Mouse (Mus musculus) hindbrain, embryonic 10.5 days (tissue): ENCODE data around the gene Shc3. TPM values are rescaled to one million over a fixed set of nuclear protein-coding genes. Genes with fewer than 3 reads are reported as not detected.
A peak's percentile ranks its signal among the peaks of the same experiment; 100 is the strongest.

Experiments
- DNase-seq: peaks from one replicate; pipeline ENCODE4 v3.0.0-alpha.2; 2017; ENCODE audit warnings: low spot score
- H3K27ac ChIP-seq: fragments of 300-500 bp; sonication (generic); 2 replicates; pipeline ENCODE4 v1.5.1; 2016; ENCODE audit warnings: mild to moderate bottlenecking, moderate library complexity
- H3K27me3 ChIP-seq: fragments of 300-500 bp; sonication (generic); 2 replicates; pipeline ENCODE4 v1.6.1; 2016; ENCODE audit warnings: mild to moderate bottlenecking; ENCODE audit not compliant: poor library complexity, insufficient read depth, severe bottlenecking
- H3K36me3 ChIP-seq: fragments of 300-500 bp; sonication (generic); 2 replicates; pipeline ENCODE4 v1.6.1; 2016; ENCODE audit warnings: mild to moderate bottlenecking, moderate library complexity
- H3K4me1 ChIP-seq: fragments of 300-500 bp; sonication (generic); replicated peaks from 2 replicates; pipeline ENCODE4 v1.6.1; 2016; ENCODE audit warnings: mild to moderate bottlenecking
- H3K4me3 ChIP-seq: fragments of 300-500 bp; sonication (generic); 2 replicates; pipeline ENCODE4 v1.5.1; 2016; ENCODE audit warnings: mild to moderate bottlenecking, moderate library complexity
- H3K9me3 ChIP-seq: fragments of 300-500 bp; sonication (generic); 2 replicates; pipeline ENCODE4 v1.6.1; 2016; ENCODE audit warnings: mild to moderate bottlenecking, moderate library complexity
- WGBS: fragments of 180-500 bp; shearing (Covaris S2); methylation state at CpG from one replicate; pipeline ENCODE4 v1.1.7; 2016; 5-methylcytosine and 5-hydroxymethylcytosine counted together
- polyA plus RNA-seq: library from polyadenylated mRNA; unstranded; fragments of >200 nt; fragmentation: Nextera tagmentation; extraction: Ambion mirVana; gene quantifications from 2 replicates; pipeline ENCODE4 v1.2.1, GENCODE M21; 2016

Shc3 gene
- polyA plus RNA-seq, 1 experiment from 2014 or later, result 3.2 TPM

- H3K4me3 ChIP-seq, result peak overlapping the region; percentile 39; the same call in 1 of the 2 replicates
- peaks cover 13% of the 10 kb centered on the region for H3K9me3 ChIP-seq
- H3K4me1 ChIP-seq, result peaks cover 27% of the 10 kb centered on the region
- DNase-seq, result no peak
- peak overlapping the region; percentile 89 for H3K27ac ChIP-seq
- H3K27me3 ChIP-seq, result no peaks in the 10 kb centered on the region
- WGBS, result 79% methylated on average over 19 of the region's 19 CpGs
- H3K36me3 ChIP-seq, result peaks cover 28% of the 10 kb centered on the region
These were observed 150.2 kb downstream of the Shc3 start for GRCm38 (mm10) chr13:51418942-51419451.

GRCm38 (mm10) chr13:51418268-51418941, 150.8 kb downstream of the Shc3 start:
- peaks cover 31% of the 10 kb centered on the region for H3K36me3 ChIP-seq
- peak overlapping the region; percentile 39 for H3K4me3 ChIP-seq
- H3K27me3 ChIP-seq, result no peaks in the 10 kb centered on the region
- H3K9me3 ChIP-seq, result peaks cover 13% of the 10 kb centered on the region
- peak; percentile 95 for DNase-seq
- H3K4me1 ChIP-seq, result peaks cover 27% of the 10 kb centered on the region
- 9% methylated on average over 20 of the region's 20 CpGs for WGBS
- peak overlapping the region; percentile 89 for H3K27ac ChIP-seq

GRCm38 (mm10) chr13:51417796-51418195, 151.4 kb downstream of the Shc3 start:
- H3K36me3 ChIP-seq, result peaks cover 31% of the 10 kb centered on the region
- H3K4me3 ChIP-seq, result peak overlapping the region; percentile 39
- H3K27me3 ChIP-seq, result no peaks in the 10 kb centered on the region
- H3K4me1 ChIP-seq, result peaks cover 31% of the 10 kb centered on the region
- WGBS, result 62% methylated on average over 6 of the region's 6 CpGs
- DNase-seq, result no peak
- peak overlapping the region; percentile 89 for H3K27ac ChIP-seq
- H3K9me3 ChIP-seq, result peaks cover 13% of the 10 kb centered on the region

DNA sequence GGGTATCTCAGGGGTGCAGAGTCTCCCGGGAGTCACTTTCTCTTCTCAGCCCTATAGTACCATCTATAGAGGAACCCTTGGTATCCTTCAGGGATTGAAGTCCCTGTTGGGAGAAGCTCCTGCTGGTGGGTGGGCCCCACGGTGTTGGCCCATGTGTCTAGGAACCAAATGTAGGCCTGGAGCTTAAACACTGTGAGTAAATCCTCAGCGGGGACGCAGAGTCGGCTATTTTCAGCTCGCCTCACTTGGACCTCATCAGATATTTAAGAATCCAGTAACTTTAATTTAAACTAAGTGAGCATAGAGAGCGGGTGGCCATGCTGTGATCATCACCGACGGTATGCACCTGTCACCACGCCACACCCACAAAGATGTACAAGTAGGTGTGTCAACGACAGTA, 152.5 kb downstream of the Shc3 start:
- H3K27me3 ChIP-seq, result no peaks in the 10 kb centered on the region
- H3K4me3 ChIP-seq, result no peak overlapping the region
- H3K36me3 ChIP-seq, result peaks cover 31% of the 10 kb centered on the region
- no peak for DNase-seq
- whole genome bisulfite sequencing, result 88% methylated on average over 11 of the region's 11 CpGs
- peaks cover 13% of the 10 kb centered on the region for H3K9me3 ChIP-seq
- peaks cover 32% of the 10 kb centered on the region for H3K4me1 ChIP-seq
- H3K27ac ChIP-seq, result no peak overlapping the region

DNA sequence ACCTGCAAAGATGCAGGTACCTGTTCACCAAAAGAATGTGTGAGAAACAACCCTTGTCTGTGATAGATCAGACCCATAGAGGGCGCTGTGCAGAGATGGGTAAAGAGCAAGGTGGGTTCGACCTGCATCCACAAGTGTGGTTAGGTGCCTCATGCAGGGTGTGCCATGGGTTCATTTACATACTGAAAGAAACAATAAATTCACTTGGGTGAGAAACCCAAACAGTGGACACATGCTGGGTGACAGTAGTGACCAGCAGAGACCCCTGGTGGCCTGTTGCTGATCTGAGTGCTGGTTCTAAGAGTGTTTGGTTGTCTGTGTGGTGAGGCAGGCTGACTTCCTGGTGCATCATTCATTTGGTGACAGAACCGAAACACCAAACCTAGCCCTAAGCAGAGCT, 155.8 kb downstream of the Shc3 start:
- Histone ChIP-seq H3K27ac (no peak overlapping the region), H3K27me3 (peaks cover 21% of the 10 kb centered on the region)

DNA sequence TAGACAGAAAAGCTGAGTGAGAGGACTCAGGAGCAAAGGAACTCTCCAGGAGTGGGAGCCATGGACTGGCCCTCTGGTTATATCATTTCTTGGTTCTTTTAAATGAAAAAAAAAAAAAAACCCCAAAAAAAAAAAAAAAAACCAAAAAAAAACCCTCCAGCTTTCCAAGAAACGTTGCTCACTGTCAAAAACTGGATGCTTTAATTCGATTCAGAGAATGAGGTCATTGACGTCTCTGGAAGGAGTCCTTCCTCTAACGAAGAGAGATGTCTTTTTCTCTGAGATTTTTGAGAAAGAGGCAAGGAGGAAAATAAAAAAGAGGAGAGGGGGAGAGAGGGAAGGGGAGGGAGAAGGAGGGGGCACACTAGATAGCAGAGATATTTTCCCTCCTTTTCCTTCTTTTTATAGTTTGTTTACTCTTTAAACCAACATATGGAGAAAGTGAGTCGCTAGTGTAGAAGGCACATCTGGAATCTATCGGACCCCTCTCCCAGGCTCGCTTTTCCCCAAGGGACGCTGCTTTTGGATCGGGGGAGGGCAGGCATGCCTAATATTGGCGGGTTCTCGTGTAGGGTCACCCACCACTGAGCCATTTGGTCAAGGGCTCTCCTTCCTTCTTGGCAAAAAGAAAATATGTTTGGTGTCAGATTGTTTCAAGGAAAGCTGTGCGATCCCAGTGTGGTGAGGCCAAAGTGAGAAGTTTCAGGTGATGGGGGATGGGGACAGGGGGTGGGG, 157.4 kb downstream of the Shc3 start:
- DNase-seq, result peak; percentile 36
- H3K27ac ChIP-seq, result 0 out of 2 replicates have a peak overlapping the region, but pooled peaks have one; percentile 25
- H3K27me3 ChIP-seq, result peaks cover 37% of the 10 kb centered on the region
- peaks cover 21% of the 10 kb centered on the region for H3K36me3 ChIP-seq
- peak overlapping the region; percentile 53; the same call in 1 of the 2 replicates for H3K4me3 ChIP-seq
- H3K4me1 ChIP-seq, result peaks cover 41% of the 10 kb centered on the region
- H3K9me3 ChIP-seq, result peaks cover 13% of the 10 kb centered on the region
- 55% methylated on average over 12 of the region's 12 CpGs for WGBS

More for the DNA sequence above, 155.8 kb downstream of the Shc3 start:
- H3K4me3 ChIP-seq, result no peak overlapping the region
- peaks cover 13% of the 10 kb centered on the region for H3K9me3 ChIP-seq
- peaks cover 21% of the 10 kb centered on the region for H3K36me3 ChIP-seq
- H3K4me1 ChIP-seq, result peaks cover 41% of the 10 kb centered on the region
- 66% methylated on average over 3 of the region's 3 CpGs for WGBS
- no peak for DNase-seq

DNA sequence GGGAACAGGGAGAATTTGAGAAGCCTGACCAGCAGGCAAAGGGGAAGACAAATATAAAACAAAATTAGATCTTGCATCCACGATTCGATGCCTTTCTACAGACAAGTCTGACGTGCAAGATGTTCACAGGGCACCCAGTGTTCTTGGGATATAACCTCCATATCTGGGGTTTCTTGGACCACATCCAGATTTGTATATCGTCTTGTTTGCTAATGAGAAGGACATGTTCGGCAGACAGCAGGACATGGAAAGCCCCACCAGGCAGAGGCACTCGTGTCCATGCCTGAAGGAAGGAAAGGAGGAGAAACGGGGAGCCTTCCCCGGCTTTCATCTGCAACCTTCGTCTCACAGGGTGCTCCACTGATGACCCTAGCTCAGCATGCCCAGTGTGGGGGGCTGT, 158.0 kb downstream of the Shc3 start:
- Histone ChIP-seq H3K27me3 (peaks cover 40% of the 10 kb centered on the region), H3K9me3 (peaks cover 13% of the 10 kb centered on the region), H3K4me3 (peak overlapping the region; percentile 53), H3K4me1 (peaks cover 40% of the 10 kb centered on the region), H3K27ac (0 out of 2 replicates have a peak overlapping the region, but pooled peaks have one; percentile 25), H3K36me3 (peaks cover 21% of the 10 kb centered on the region)
- no peak for DNase-seq
- 61% methylated on average over 9 of the region's 9 CpGs for WGBS

- Histone ChIP-seq H3K27me3 (peaks cover 40% of the 10 kb centered on the region), H3K36me3 (peaks cover 13% of the 10 kb centered on the region), H3K9me3 (peaks cover 6% of the 10 kb centered on the region), H3K4me1 (peaks cover 40% of the 10 kb centered on the region), H3K27ac (peak overlapping the region; percentile 40; the same call in 1 of the 2 replicates), H3K4me3 (peak overlapping the region; percentile 53)
- 75% methylated on average over 6 of the region's 6 CpGs for WGBS
- no peak for DNase-seq
These were observed 159.2 kb downstream of the Shc3 start for GRCm38 (mm10) chr13:51409936-51410481.

DNA sequence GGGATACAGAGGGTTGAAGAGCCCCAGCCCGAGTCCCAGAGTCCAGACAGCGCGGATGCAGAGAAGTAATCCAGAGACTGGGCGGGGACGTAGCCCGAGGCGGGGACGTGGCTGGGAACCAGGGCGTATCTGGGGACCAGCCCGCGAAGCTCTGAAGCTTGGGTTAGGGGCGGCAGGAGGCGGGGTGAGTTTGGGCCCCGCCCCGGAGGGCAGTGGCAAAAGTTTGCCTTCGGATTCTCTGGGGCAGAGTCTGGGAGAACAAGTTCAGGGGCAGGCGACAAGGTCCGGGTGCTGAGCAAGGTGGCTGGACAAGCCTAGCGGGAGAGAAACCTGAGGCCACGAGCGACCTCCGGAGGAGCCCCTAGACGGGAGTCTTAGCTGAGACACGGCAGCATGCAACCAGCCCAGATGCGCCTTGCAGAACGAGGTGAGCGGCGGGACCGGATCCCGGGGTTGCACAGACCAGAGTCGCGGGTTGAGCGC, 160.7 kb downstream of the Shc3 start, which contains the start of gene S1pr3:
Gene S1pr3 (plus strand): TSS at position 121 of the 483 bp plus-strand sequence.
- peaks cover 40% of the 10 kb centered on the region for H3K27me3 ChIP-seq
- under 1% methylated on average over 33 of the region's 33 CpGs for WGBS
- H3K4me3 ChIP-seq, result peak within 1 kb of the TSS; percentile 53
- DNase-seq, result peak; percentile 80
- H3K27ac ChIP-seq, result peak within 1 kb of the TSS; percentile 69
- no peaks in the 10 kb centered on the region for H3K36me3 ChIP-seq
- peaks cover 40% of the 10 kb centered on the region for H3K4me1 ChIP-seq
- H3K9me3 ChIP-seq, result no peaks in the 10 kb centered on the region

GRCm38 (mm10) chr13:51407541-51408217, 161.5 kb downstream of the Shc3 start:
- peak overlapping the region; percentile 53 for H3K4me3 ChIP-seq
- WGBS, result 22% methylated on average over 13 of the region's 13 CpGs
- peaks cover 35% of the 10 kb centered on the region for H3K4me1 ChIP-seq
- peak overlapping the region; percentile 69 for H3K27ac ChIP-seq
- H3K9me3 ChIP-seq, result no peaks in the 10 kb centered on the region
- DNase-seq, result no peak
- H3K27me3 ChIP-seq, result peaks cover 40% of the 10 kb centered on the region
- no peaks in the 10 kb centered on the region for H3K36me3 ChIP-seq

DNA sequence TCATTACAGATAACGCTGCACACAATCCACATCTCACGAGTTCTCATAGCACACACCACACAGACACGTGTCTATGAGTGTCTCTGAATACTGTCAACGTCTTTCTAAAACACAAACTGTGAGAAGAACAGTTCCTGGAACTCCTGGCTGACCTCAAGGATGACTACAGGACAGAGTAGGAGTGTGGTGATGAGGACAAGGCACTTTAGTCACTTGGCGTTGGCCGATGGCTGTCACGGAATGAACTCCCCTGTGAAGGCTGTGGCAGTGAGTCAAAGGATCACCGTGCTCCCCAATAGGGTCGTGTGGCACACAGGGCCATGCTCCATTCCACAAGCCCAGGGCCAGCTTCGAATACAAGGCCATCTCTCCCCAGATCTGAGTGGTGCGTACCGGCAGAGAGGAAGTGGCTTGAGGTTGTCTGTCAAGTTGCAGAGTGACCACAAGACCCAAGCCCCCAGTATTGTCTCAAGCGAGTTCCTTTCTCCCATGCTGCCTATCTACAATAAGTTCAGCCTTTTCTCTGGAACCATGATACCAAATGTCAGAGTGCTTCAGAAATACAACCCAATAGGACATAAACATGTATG, 163.4 kb downstream of the Shc3 start:
- Histone ChIP-seq H3K27ac (no peak overlapping the region), H3K36me3 (no peaks in the 10 kb centered on the region), H3K4me3 (no peak overlapping the region), H3K9me3 (no peaks in the 10 kb centered on the region), H3K27me3 (peaks cover 39% of the 10 kb centered on the region), H3K4me1 (peaks cover 42% of the 10 kb centered on the region)
- 93% methylated on average over 13 of the region's 13 CpGs for WGBS
- DNase-seq, result no peak

- WGBS, result 94% methylated on average over 4 of the region's 4 CpGs
- H3K27me3 ChIP-seq, result peaks cover 26% of the 10 kb centered on the region
These were observed 164.7 kb downstream of the Shc3 start for GRCm38 (mm10) chr13:51404566-51404965.

More at GRCm38 (mm10) chr13:51404566-51404965, 164.7 kb downstream of the Shc3 start:
- DNase-seq, result no peak
- Histone ChIP-seq H3K36me3 (no peaks in the 10 kb centered on the region), H3K4me3 (no peak overlapping the region), H3K4me1 (peaks cover 49% of the 10 kb centered on the region), H3K9me3 (no peaks in the 10 kb centered on the region), H3K27ac (no peak overlapping the region)
